Mouse (Mus musculus): Measurements from ENCODE around the gene a.

a gene

DNA sequence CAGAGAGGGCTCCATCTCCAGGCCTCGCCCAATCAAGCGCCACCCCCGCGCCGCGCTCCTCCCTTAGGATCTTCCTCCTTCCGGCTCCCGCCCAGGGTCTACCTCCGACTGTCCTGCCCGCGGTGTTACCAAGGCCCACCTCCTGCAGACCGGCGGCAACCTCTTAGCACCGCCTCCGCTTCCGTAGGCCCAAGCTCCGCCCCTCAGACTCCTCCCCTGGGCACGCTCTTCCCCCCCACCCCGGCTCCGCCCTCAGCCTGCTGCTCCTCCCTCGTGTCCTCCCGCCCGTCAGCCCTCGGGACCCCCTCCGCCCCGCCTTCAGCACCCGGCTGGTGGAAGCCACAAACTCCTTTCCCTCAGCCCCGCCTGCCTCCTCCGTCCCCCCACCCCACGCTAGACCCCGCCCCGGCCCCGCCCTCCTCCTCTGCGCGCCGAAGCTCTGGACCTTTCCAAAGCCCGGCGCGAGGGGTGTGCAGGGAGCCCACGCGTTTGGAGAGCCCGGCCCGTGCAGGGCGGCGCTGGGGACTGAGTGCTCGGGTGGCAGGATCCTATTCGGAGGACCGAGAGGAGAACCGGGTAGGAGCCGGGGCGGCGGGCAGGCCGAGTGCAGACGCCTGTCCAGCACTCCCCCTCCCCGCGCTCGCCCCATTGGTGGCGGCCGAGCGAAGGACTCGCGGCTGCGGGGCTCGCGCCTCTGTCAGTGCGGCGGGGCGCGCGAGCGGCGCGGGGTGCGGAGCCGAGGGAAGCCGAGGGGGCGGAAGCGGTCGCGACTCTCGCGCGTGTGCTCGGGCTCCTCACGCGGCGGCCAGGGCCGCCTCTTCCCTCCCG, at the start of gene a, which contains the start of gene Raly:
a (plus strand) TSS at position 747 of the 828 bp plus-strand sequence.
Raly (plus strand) TSS at position 441 of the 828 bp plus-strand sequence.
- DNase-seq = peak; percentile 98

DNA sequence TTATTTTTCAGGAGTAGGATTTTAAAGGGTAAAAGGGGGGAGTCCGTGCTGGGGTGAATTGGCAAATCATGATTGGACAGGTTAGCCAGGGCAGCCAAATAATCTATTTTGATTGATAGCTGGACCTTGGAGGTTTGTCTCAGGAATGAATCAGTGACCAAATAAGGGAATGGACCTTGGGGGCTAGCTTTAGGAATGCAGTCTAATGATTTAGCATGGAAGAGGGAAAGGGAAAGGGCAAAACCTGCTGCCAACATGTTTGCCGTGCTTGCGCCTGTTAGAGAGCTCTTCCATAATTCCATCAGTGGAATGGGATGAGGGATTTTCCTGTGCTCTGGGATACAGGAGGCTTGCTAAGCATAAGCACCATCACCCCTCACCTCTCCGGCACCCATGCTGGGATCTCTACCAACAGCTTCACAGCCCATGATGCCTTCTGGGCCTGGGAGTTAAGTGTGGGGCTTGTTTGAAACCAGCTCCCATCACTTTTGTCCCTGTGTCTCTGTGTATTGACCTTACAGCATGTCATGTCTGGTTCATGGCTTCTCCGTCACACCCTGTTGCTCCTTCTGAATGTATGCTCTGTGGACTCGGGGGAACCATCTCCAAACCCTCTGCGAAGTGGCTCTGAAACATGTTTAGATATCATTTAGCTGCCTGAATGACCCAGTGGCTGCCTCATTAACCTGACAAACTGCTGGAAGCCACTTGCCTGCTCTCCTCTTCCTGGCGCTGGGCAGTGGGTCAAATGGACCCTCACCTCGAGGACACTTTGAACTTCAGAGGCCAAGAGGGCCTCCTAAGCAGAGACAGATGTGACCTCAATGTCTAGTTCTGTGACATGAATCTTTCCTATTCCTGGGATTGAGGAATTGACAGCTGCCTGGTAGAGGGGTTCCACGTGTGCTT, 48.0 kb upstream of the a start:
- DNase-seq = no peak

DNA sequence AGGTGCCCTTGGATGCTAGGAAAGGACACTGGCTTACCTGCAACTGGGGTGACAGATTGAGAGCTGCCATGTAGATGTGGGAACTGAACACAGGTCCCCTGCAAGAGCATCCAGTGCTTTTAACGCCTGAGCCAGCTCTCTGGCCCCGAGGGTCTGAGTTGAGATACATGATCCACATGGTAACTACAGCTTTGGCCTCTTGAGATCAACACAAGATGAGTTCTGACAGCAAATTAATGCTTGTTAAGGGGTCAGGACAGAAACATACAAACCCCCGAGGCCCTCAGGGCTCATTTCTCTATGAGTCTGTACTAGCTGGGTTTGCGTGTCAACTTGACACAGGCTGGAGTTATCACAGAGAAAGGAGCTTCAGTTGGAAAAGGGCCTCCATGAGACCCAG, 47.3 kb upstream of the a start:
- DNase-seq = no peak

DNA sequence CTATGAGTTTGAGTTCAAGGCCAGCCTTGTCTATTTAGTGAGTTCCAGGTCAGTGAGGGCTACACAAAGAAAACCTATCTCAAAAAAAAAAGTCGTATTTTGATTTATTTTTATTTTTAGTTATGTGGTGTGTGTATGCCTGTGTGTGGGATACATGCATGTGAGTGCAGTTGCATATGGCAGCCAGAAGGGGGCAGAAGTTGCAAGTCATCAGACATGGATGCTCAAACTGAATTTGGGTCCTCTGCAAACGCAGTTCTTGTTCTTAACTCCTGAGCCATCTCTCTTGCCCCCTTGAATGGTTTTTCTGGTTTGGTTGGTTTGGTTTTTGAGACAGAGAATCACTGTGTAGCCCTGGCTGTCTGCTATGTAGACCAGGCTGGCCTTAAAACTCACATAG, 42.8 kb upstream of the a start:
- no peak for DNase-seq

DNA sequence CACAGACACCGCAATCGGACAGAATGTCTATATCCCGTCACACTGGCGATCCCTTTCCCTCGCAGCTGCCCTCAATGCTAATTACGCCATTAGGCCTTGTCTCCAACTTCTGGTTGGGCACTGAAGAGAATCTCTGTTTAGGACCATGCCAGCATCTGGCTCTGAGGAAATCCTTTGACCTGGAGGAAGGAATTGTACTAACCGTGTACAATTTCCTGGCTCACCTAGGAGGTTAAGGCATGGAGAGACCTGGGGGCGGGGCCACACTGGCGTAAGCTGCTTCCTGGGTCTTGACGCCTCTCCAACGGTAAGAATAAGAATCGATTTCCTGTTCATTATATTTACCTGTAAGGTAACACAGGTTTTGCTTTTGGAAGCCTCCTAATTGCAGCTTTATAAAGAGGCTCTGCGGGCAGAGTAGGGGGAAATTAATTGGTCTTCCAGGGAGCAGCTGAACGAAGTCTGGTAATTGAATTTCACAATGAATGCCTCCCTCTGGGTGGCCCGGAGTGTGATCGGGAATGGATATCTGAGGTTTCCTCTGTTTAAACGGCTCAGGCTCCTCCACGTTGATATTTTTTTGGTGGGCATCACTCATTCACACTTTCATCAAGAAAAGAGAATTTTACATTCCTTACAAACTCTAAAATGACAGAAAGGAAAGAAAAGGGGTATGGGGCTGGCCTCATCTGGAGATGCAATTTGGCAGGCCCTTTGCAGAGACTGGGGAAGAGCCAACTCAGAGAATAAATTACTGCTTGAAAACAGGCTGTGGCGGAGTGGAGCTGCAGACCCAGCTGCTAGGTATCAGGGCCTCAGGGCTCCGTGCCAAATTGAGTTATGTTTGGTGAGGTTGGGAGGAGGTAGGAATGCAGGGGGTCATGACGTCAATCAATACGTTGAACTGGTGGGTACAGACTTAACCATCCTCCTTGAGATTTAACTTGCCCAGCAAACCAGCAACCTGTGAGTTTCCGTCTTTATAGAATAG, 41.9 kb upstream of the a start:
- peak; percentile 55 to 76 for DNase-seq

DNA sequence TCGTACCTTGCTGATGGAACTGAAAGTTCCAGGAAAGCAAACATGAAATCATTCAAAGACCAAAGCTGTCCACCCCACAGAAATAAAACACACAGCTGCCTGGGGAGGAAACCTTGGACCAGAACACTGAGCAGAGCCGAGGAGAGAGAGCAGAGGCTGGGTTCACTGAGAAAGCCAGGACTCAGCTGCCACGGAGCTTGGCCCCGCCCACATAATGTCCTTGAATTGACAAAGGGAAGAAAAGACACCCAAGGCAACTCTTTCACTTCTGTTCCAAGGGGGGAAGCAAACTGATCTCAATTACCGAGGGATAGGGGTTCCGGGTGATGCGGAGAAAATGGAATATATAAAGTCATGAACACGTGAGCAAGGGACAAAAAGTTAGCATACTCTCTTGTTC, 39.3 kb upstream of the a start:
- DNase-seq = no peak

DNA sequence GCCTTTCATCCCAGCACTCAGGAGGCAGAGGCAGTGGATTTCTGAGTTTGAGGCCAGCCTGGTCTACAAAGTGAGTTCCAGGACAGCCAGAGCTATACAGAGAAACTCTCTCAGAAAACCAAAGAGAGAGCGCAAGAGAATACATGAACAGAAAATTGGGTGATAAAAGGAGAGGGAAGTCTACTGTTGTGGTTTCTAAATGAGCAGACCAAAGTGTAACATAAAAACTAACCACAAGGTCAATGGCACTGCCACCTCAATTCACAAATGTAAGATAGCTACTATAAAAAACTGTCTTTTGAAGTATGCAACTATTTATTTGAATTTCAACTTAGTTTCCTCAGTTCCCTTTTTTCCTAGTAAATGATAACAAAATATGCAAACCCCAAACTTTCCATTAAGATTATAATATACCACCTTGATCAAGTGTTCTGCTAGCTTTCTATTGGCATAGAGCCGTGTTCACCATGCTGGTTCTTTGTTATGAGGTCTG, 37.1 kb upstream of the a start:
- DNase-seq = no peak

DNA sequence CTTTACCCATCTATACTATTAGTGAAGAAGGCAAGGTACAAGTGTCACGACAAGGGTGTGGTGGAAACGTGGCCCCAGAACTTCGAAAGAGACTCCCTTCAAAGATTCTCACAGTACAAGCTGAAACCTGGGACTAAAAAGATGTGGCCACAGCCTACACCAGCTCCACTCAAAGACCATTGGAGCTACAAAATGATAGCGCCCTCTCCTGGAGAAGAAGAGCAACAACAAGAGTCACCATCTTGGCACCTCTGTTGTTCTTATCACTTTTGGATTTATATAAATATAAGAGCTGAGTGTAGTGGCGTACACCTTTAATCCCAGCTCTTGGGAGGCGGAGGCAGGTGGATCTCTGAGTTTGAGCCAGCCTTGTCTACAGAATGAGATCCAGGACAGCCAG, 35.4 kb upstream of the a start:
- DNase-seq = no peak

DNA sequence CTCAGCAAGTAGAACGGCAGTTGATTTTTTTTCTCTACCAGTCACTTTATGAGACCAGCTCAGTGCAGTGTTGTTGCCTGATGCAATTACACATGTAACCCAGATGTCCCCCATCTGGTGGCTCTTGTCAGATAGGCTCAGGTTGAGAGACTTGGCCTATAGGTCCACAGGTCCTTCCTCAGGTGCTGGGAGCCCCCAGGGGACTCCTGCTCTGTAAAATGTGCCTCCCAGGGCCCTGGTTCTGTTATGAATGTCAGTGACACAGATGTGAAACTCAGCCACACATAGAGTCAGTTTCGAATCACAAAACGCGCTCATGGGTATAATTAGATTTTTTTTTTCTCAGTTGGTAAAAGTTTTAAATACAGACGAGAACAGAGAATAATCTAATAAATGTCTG, 33.5 kb upstream of the a start:
- DNase-seq = no peak

DNA sequence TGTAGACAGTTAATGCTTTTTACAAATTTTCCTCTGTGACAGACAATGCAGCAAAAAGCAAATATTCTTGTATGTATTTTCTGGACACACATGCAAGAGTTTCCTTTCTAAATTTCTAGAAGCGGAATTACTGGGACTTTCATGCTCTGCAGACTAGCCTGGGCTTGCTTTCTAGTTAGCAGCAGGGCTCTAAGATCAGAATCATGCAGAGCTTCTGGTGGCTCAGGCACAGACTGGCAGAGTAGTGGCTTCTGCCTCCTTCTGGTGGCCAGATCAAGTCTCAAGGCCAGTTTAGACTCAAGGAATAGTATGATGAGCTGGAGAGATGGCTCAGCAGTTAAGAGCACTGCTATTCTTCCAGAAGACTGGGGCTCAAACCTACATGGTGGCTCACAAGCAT, 32.7 kb upstream of the a start:
- no peak for DNase-seq

DNA sequence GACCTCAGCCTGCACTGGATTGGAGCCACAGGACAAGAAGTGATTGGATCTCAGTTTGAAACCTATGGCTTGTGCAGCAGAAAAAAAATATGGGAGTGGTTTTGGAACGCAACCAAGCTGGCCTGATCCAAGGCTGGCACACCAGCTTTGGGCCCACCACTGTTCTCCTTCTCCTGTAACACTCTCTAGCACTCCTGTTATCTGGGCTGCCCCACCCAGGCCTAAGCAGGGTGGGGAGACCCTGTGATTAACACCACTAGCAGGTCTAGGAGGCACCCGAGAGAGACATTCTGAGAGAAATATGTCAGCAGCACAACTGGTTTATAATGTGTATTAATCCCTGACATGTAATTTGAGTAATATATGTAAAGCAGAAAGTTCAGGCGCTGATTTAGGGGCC, 28.0 kb upstream of the a start:
- DNase-seq = no peak

DNA sequence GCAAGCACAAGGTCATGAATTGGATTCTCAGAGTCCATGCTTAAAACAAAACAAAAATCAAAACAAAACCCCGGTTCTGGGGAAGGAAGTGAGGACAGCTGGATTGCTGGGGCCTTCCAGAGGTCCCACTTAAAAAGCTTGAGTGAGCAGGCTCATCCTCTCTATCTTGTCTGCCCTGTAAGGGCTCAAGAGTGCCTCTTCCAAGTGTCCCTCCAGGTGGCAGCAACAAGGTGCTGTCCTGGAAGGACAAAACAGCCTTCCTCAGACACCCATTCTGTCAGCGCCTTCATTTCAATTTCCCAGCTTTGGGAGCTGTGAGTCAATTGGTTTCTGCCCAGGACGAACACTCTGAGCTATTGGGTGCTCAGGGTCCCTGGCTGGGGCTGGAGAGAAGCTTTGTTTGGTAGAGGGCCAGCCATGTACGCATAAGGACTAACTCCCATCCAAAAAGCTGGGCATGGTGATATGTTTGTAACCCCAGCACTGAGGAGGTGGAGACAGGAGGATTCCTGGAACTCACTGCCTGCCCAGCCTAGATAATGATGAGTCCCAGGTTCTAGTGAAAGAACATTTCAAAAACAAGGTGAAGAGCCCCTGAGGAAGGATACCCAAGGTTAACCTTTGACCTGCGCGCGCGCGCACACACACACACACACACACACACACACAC, 26.2 kb upstream of the a start:
- DNase-seq = no peak

DNA sequence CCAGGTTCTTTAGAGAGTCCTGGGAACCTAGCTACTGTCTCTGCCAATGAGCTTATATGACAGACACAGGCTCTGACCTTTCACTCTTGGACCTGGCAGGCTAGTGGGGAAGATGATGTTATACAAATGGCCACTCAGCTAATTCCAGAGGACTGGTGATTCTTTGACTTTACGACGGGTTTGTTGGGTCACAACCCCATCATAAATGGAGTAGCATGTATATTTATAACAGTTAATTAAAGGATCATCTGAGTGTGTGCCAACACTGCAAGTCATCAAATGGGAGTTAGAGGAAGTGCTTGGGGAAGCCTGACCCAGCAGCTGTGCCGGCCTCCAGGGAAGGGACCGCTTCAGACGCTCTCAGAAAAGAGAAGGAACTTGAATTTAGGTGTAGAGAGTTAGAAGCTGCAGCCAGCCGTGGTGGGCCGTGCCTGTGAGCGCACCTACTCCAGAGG, 25.6 kb upstream of the a start:
- DNase-seq = no peak

DNA sequence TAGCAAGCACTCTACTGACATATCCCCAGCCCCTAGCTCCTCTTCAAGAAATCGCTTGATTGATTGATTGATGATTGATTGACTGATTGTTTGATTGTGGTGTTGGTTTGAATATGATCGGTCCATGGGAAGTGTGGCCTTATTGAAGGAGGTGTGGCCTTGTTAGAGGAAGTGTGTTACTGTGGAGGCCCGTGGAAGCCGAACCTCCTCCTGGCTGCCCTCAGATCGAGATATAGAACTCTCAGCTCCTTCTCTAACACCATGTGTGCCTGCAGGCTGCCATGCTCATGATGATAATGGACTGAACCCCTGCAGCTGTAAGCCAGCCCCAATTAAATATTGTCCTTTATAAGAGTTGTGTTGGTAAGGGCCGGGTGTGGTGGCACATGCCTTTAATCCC, 24.2 kb upstream of the a start:
- no peak for DNase-seq

DNA sequence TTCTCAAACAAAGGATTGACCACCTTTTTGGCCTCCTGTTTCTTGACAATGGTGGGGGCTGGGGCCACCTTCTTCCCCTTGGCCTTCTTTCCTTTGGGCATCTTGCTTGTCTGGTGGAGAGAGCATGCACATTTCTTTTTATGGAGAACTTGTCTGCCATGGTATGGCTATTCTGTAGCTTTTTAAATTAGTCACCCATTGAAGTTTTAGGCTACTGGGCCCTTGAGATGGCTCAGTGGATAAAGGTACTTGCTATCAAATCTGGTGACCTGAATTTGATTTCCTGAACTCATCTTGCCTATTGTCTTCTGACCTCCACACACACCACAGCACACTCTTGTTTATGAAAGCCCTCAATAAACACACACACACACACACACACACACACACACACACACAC, 21.3 kb upstream of the a start, which contains the start of gene Gm14214:
Gm14214 (minus strand) TSS at position 101 of the 400 bp plus-strand sequence.
- no peak for DNase-seq

DNA sequence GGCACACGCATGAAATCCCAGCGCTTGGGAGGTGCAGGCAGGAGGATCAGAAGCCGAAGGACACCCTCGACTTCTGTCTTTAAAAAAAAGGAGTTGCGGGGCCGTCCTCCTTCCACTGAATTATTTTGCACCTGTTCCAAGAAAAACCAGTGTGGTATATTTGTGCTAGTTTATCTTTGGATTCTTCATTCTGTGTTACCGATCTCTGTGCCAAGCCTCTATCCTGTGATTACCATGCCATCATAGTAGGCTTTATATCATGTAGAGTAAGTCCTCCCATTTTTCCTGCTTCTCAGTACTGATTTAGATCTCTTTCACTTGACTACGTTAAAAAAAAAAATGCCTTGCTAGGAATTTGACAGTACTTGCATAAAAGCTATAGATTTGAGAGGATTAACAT, 19.6 kb upstream of the a start:
- DNase-seq = no peak

DNA sequence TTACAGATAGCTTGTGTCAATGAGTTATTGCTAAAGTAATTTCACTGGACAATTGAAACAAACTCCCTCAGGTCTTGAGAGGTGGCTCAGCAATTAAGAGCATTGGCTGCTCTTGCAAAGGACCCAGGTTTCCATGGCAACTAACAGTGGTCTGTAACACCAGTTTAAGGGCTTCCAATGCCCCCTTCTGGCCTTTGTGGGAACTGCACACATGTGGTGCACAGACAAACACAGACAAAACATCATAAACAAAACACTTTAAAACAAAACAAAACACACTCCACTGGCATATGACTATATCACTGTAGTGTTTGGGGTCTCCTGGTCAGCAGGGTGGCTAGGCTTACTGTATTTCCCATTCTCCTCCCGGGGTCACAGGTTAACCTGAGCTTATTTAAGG, 17.2 kb upstream of the a start:
- peak in 1 of 2 experiments; percentile 80 for DNase-seq

DNA sequence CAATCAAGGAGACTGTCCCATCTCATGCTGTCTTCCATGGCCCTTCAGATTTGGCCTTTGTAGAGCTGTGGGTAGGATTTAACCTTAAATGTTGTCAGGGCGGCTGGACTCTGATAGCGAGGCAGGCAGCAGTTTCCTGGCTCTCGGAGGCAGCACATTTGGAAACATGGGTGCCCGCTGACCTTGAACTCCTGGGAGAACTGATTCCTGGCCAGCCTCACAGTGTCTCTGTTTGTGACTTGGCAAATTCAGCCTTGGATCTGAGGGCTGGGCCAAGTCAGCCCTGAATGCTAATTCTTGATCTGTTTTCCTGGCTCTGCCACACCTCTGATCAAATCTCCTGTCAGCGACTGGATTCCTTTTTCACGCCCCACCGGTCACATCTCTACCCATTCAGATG, 14.7 kb upstream of the a start:
- DNase-seq = peak in 1 of 2 experiments; percentile 26

DNA sequence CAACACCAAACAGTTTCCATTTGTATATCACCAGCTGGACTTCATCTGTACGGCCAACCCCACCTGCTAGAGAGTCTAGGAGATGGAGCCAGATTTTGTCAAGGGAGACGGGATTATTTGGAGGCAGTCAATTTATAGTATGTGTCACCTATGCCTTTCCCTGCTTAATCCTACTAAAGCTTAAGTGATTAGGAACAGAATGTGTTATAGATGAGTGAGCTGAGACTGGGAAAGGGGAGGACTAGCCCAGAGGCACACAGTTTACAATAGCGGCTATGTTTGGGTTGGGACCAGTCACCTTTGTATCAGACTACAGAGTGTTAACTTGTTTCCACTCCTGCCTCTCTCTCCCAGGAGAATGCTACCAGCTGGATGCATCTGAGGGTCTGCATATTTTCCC, 11.6 kb upstream of the a start:
- DNase-seq = no peak

DNA sequence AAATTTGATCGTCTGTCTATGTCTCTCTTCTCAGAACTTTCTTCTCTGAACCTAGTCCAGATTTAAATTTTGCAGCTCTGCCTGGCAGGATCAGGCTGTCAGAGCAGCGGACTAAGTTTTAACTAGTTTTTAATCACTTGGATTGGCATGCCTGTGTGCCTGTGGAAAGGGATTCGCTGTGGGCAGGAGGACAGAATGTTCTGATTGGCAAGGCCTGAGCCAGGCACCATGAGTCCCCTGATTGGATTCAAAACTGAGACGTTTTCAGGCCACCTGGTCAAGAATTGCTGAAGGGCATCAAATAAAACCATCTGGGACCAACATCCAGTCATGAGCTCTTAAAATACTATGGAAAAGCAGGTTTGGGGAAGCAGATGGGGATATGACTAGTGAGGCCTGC, 8.8 kb upstream of the a start:
- peak; percentile 32 to 33 for DNase-seq

DNA sequence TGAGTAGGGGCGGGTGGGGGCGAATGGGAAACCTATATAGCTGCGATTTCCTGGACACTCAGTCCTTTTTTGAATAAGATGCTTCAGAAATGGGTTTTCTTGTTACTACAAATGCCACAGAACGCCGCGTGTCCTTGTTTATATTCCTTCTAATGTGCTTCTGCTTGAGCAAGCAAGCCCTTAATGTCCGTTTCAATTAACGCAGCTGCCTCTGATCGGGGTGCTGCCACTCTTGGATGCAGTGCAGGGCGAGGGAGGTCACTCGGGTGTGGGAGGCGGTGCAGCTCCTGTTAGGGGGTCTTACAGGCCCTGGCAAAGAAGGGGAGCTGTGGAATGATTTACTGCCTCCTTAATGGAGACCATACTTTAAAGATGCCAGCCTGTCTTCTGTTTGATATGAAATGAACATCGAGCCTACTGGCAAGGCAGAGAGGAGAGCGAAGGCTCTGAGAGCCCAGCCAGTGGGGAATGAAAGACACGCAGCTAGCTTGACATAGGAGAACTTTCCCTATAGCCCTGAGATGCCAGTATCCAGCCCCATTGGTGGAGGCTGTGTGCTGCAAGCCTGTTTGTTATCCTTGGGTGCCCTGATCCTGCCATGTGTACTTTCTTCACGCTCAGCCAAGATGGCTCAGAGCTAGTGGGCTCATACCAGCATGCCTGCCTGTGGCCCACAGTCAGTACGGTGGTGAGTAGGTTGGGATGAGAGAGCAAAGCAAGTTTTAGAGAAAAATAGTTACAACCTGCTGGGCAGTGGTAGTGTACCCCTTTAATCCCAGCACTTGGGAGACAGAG, 8.1 kb upstream of the a start:
- DNase-seq = no peak
